Mouse (Mus musculus) MEL (cell line): Measurements from ENCODE around the gene Mdc1. TPM values are rescaled to one million over a fixed set of nuclear protein-coding genes. Genes with fewer than 3 reads are reported as not detected.

Source experiments
- DNase-seq: peaks from one replicate; pipeline ENCODE4 v3.0.0; 2011; ENCODE audit warnings: low read depth, low spot score
- H3K27ac ChIP-seq: 2 replicates; pipeline ENCODE4 v1.5.1; 2012; ENCODE audit warnings: low read depth, mild to moderate bottlenecking, control low read depth, low read length, moderate library complexity; ENCODE audit not compliant: control insufficient read depth
- H3K27me3 ChIP-seq, 2 experiments: fragments of 150-350 bp in 1 of 2; sonication (generic) in 1 of 2; 2 replicates each; pipeline ENCODE4 v1.6.1; 2012; ENCODE audit warnings: low read length in 2 of 2, mild to moderate bottlenecking in 2 of 2, improper control_type of control experiment in 1 of 2, moderate library complexity in 1 of 2; ENCODE audit not compliant: insufficient read depth in 2 of 2, control insufficient read depth in 1 of 2
- H3K36me3 ChIP-seq, 2 experiments: 2 replicates each; pipeline ENCODE4 v1.6.1; 2012 to 2014; ENCODE audit warnings: low read length in 2 of 2, improper control_type of control experiment in 1 of 2, inconsistent platforms in 1 of 2, mild to moderate bottlenecking in 1 of 2; ENCODE audit not compliant: insufficient read depth in 2 of 2, control insufficient read depth in 1 of 2
- H3K4me1 ChIP-seq, 2 experiments: fragments of 150-350 bp in 1 of 2; sonication (generic) in 1 of 2; 2 replicates each; pipeline ENCODE4 v1.6.1; 2012; ENCODE audit warnings: low read length in 2 of 2, improper control_type of control experiment in 1 of 2, mild to moderate bottlenecking in 1 of 2; ENCODE audit not compliant: insufficient read depth in 2 of 2, control insufficient read depth in 1 of 2
- H3K4me3 ChIP-seq, 2 experiments: fragments of 150-350 bp in 1 of 2; sonication (generic) in 1 of 2; 2 replicates each; pipeline ENCODE4 v1.5.1; 2012; ENCODE audit warnings: low read depth in 2 of 2, low read length in 2 of 2, mild to moderate bottlenecking in 2 of 2, moderate library complexity in 2 of 2, control low read depth in 1 of 2, improper control_type of control experiment in 1 of 2; ENCODE audit not compliant: control insufficient read depth in 1 of 2, insufficient read depth in 1 of 2
- H3K79me2 ChIP-seq: 2 replicates; pipeline ENCODE4 v1.6.1; 2012; ENCODE audit warnings: mild to moderate bottlenecking, low read length, moderate library complexity; ENCODE audit not compliant: control insufficient read depth, poor library complexity, insufficient read depth
- H3K9ac ChIP-seq: 2 replicates; pipeline ENCODE4 v1.6.1; 2012; ENCODE audit warnings: low read depth, mild to moderate bottlenecking, control low read depth, low read length, moderate library complexity; ENCODE audit not compliant: control insufficient read depth, poor library complexity, severe bottlenecking
- H3K9me3 ChIP-seq: fragments of 150-350 bp; sonication (generic); replicated peaks from 2 replicates; pipeline ENCODE4 v1.6.1; 2012; ENCODE audit warnings: mild to moderate bottlenecking, low read length, improper control_type of control experiment, moderate library complexity; ENCODE audit not compliant: insufficient read depth
- BHLHE40 ChIP-seq: IDR thresholded peaks from 2 replicates; pipeline ENCODE4 v1.6.1; 2012; ENCODE audit warnings: low read depth, mild to moderate bottlenecking, inconsistent platforms, low read length, improper control_type of control experiment, borderline replicate concordance
- CHD2 ChIP-seq: IDR thresholded peaks from 2 replicates; pipeline ENCODE4 v1.6.1; 2011; ENCODE audit warnings: low read length, improper control_type of control experiment
- ELF1 ChIP-seq: IDR thresholded peaks from 2 replicates; pipeline ENCODE4 v1.6.1; 2014; ENCODE audit warnings: low read depth, mild to moderate bottlenecking, inconsistent platforms, low read length, improper control_type of control experiment, moderate library complexity
- EP300 ChIP-seq, 2 experiments: IDR thresholded peaks; 2 replicates each; pipeline ENCODE4 v1.6.1; 2011; ENCODE audit warnings: improper control_type of control experiment in 2 of 2, low read length in 2 of 2, low read depth in 1 of 2, mild to moderate bottlenecking in 1 of 2
- ETS1 ChIP-seq: IDR thresholded peaks from 2 replicates; pipeline ENCODE4 v1.6.1; 2012; ENCODE audit warnings: low read depth, mild to moderate bottlenecking, inconsistent platforms, low read length, improper control_type of control experiment, moderate library complexity
- GABPA ChIP-seq: IDR thresholded peaks from 2 replicates; pipeline ENCODE4 v1.6.1; 2012; ENCODE audit warnings: low read depth, mild to moderate bottlenecking, inconsistent platforms, low read length, improper control_type of control experiment, moderate library complexity
- GATA1 ChIP-seq: IDR thresholded peaks from 2 replicates; pipeline ENCODE4 v1.6.1; 2011; ENCODE audit warnings: low read depth, low read length, improper control_type of control experiment
- HCFC1 ChIP-seq: IDR thresholded peaks from 2 replicates; pipeline ENCODE4 v1.6.1; 2012; ENCODE audit warnings: low read depth, mild to moderate bottlenecking, inconsistent platforms, low read length, improper control_type of control experiment, moderate library complexity
- JUND ChIP-seq: IDR thresholded peaks from 2 replicates; pipeline ENCODE4 v1.6.1; 2011; ENCODE audit warnings: low read depth, mild to moderate bottlenecking, improper control_type of control experiment, low read length
- KAT2A ChIP-seq: conservative IDR thresholded peaks from 2 replicates; pipeline ENCODE4 v1.6.1; 2012; ENCODE audit warnings: low read depth, low read length, improper control_type of control experiment, inconsistent platforms
- MAFK ChIP-seq: IDR thresholded peaks from 2 replicates; pipeline ENCODE4 v1.6.1; 2011; ENCODE audit warnings: low read depth, mild to moderate bottlenecking, low read length, improper control_type of control experiment, borderline replicate concordance
- MAX ChIP-seq: IDR thresholded peaks from 2 replicates; pipeline ENCODE4 v1.6.1; 2011; ENCODE audit warnings: low read length, improper control_type of control experiment
- MAZ ChIP-seq: IDR thresholded peaks from 2 replicates; pipeline ENCODE4 v1.6.1; 2012; ENCODE audit warnings: low read depth, mild to moderate bottlenecking, inconsistent platforms, low read length, improper control_type of control experiment
- MXI1 ChIP-seq: IDR thresholded peaks from 2 replicates; pipeline ENCODE4 v1.6.1; 2011; ENCODE audit warnings: mild to moderate bottlenecking, low read depth, low read length, improper control_type of control experiment
- MYB ChIP-seq: IDR thresholded peaks from 2 replicates; pipeline ENCODE4 v1.6.1; 2011; ENCODE audit warnings: mild to moderate bottlenecking, low read depth, low read length, improper control_type of control experiment
- MYC ChIP-seq: IDR thresholded peaks from 2 replicates; pipeline ENCODE4 v1.6.1; 2011; ENCODE audit warnings: low read depth, mild to moderate bottlenecking, low read length, improper control_type of control experiment, moderate library complexity
- NELFE ChIP-seq: IDR thresholded peaks from 2 replicates; pipeline ENCODE4 v1.6.1; 2011; ENCODE audit warnings: low read depth, low read length, improper control_type of control experiment
- NRF1 ChIP-seq: IDR thresholded peaks from 2 replicates; pipeline ENCODE4 v1.6.1; 2014; ENCODE audit warnings: low read depth, mild to moderate bottlenecking, inconsistent platforms, low read length, improper control_type of control experiment, moderate library complexity; ENCODE audit not compliant: poor library complexity, insufficient read depth, severe bottlenecking
- POLR2AphosphoS2 ChIP-seq: IDR thresholded peaks from 2 replicates; pipeline ENCODE4 v1.6.1; 2011; ENCODE audit warnings: low read length, improper control_type of control experiment
- POLR2AphosphoS5 ChIP-seq: IDR thresholded peaks from 2 replicates; pipeline ENCODE4 v1.6.1; 2012; ENCODE audit warnings: low read depth, borderline replicate concordance, mild to moderate bottlenecking, inconsistent platforms, low read length, moderate library complexity, mixed read lengths
- RAD21 ChIP-seq: IDR thresholded peaks from 2 replicates; pipeline ENCODE4 v1.6.1; 2011; ENCODE audit warnings: mild to moderate bottlenecking, low read depth, low read length, improper control_type of control experiment
- RCOR1 ChIP-seq: IDR thresholded peaks from 2 replicates; pipeline ENCODE4 v1.6.1; 2012; ENCODE audit warnings: low read depth, mild to moderate bottlenecking, inconsistent platforms, low read length, improper control_type of control experiment
- SIN3A ChIP-seq: IDR thresholded peaks from 2 replicates; pipeline ENCODE4 v1.6.1; 2012; ENCODE audit warnings: low read length, improper control_type of control experiment, inconsistent platforms
- TAL1 ChIP-seq: IDR thresholded peaks from 2 replicates; pipeline ENCODE4 v1.6.1; 2012; ENCODE audit warnings: mild to moderate bottlenecking, inconsistent platforms, low read length, moderate library complexity, mixed read lengths
- TBP ChIP-seq: IDR thresholded peaks from 2 replicates; pipeline ENCODE4 v1.8.0; 2011; ENCODE audit warnings: low read depth, low read length, improper control_type of control experiment
- TCF12 ChIP-seq: IDR thresholded peaks from 2 replicates; pipeline ENCODE4 v1.6.1; 2014; ENCODE audit warnings: low read depth, mild to moderate bottlenecking, inconsistent platforms, low read length, improper control_type of control experiment, moderate library complexity
- ZC3H11A ChIP-seq: IDR thresholded peaks from 2 replicates; pipeline ENCODE4 v1.6.1; 2012; ENCODE audit warnings: low read depth, mild to moderate bottlenecking, inconsistent platforms, low read length, improper control_type of control experiment
- ZMIZ1 ChIP-seq: IDR thresholded peaks from 2 replicates; pipeline ENCODE4 v1.6.1; 2012; ENCODE audit warnings: low read depth, mild to moderate bottlenecking, inconsistent platforms, low read length, improper control_type of control experiment, moderate library complexity
- ZNF384 ChIP-seq: IDR thresholded peaks from 2 replicates; pipeline ENCODE4 v1.6.1; 2012; ENCODE audit warnings: low read depth, mild to moderate bottlenecking, inconsistent platforms, low read length, improper control_type of control experiment
- polyA plus RNA-seq, 2 experiments: library from polyadenylated mRNA; stranded (reverse) in 1 of 2; unstranded in 1 of 2; fragments of >175 nt in 1 of 2; fragments of >200 nt in 1 of 2; gene quantifications; 2 replicates each; pipeline versions ENCODE4 v1.2.1 to v1.2.4; 2012; ENCODE audit warnings: low replicate concordance in 2 of 2, low read depth in 1 of 2; ENCODE audit not compliant: insufficient read length in 2 of 2, insufficient read depth in 1 of 2, missing spikeins in 1 of 2
- total RNA-seq: library from RNA; depleted of rRNA; stranded (reverse); fragments of 300-350 nt; gene quantifications from 2 replicates; pipeline ENCODE4 v1.2.3, GENCODE M21; 2012

The Mdc1 gene
- total and polyA plus RNA-seq, 3 experiments, result 15.0 to 77.9 (median 46.6) TPM

GRCm38 (mm10) chr17:35792837-35793236 is 48.5 kb upstream of the Mdc1 start:
- DNase-seq, result no peak
- Histone ChIP-seq H3K4me3 (no peak overlapping the region), H3K9ac (no peak overlapping the region), H3K79me2 (no peaks in the 10 kb centered on the region), H3K9me3 (no peaks in the 10 kb centered on the region), H3K36me3 (peaks cover 0 to 45% of the 10 kb centered on the region in 2 experiments; a peak in 2 of 4 replicates), H3K27ac (no peak overlapping the region), H3K27me3 (no peaks in the 10 kb centered on the region), H3K4me1 (peaks cover 23 to 35% of the 10 kb centered on the region in 2 experiments)
- TF ChIP-seq ZNF384 (peak; percentile 80), NELFE (no peak)

GRCm38 (mm10) chr17:35795099-35795498 is 46.2 kb upstream of the Mdc1 start:
- Histone ChIP-seq H3K4me3 (no peak overlapping the region), H3K27ac (peak overlapping the region; percentile 82), H3K36me3 (peaks cover 0 to 41% of the 10 kb centered on the region in 2 experiments; a peak in 2 of 4 replicates), H3K9ac (no peak overlapping the region), H3K79me2 (no peaks in the 10 kb centered on the region), H3K9me3 (no peaks in the 10 kb centered on the region), H3K4me1 (peaks cover 20 to 37% of the 10 kb centered on the region in 2 experiments), H3K27me3 (no peaks in the 10 kb centered on the region)
- TF ChIP-seq MAX, result peak; percentile 76
- TF ChIP-seq HCFC1, result no peak
- TF ChIP-seq ETS1, result peak; percentile 73
- no peak for TF ChIP-seq POLR2AphosphoS2
- TF ChIP-seq MXI1, result peak; percentile 76
- TF ChIP-seq RCOR1, result peak; percentile 21; the same call in 1 of the 2 replicates
- TF ChIP-seq TAL1, result peak; percentile 9; the same call in 1 of the 2 replicates
- TF ChIP-seq GATA1, result peak; percentile 80
- TF ChIP-seq TCF12, result peak; percentile 51; the same call in 1 of the 2 replicates
- TF ChIP-seq ZNF384, result peak; percentile 19; the same call in 1 of the 2 replicates
- 0 out of 2 replicates have a peak, but pooled peaks have one; percentile 27 for TF ChIP-seq ELF1
- peak; percentile 85 to 93 for TF ChIP-seq EP300 (IDR thresholded peaks at IDR 0.05; ENCODE audit: low read depth in 1 of 2, low read length in 2 of 2)
- TF ChIP-seq MAZ, result peak; percentile 65; the same call in 1 of the 2 replicates
- TF ChIP-seq NRF1, result no peak
- peak; percentile 95 for TF ChIP-seq MYB
- no peak for TF ChIP-seq POLR2AphosphoS5
- no peak for TF ChIP-seq RAD21
- TF ChIP-seq BHLHE40, result peak; percentile 55; the same call in 1 of the 2 replicates
- TF ChIP-seq CHD2, result peak; percentile 67
- TF ChIP-seq ZMIZ1, result 0 out of 2 replicates have a peak, but pooled peaks have one; percentile 31
- TF ChIP-seq NELFE, result no peak; the same call in 1 of the 2 replicates
- peak; percentile 69 for TF ChIP-seq MYC
- TF ChIP-seq SIN3A, result peak; percentile 84
- TF ChIP-seq MAFK, result 0 out of 2 replicates have a peak, but pooled peaks have one; percentile 34
- 0 out of 2 replicates have a peak, but pooled peaks have one; percentile 48 for TF ChIP-seq JUND
- TF ChIP-seq GABPA, result no peak
- peak; percentile 21; the same call in 1 of the 2 replicates for TF ChIP-seq KAT2A
- TF ChIP-seq TBP, result no peak
- TF ChIP-seq ZC3H11A, result no peak
- peak; percentile 77 for DNase-seq
